Mouse (Mus musculus): ENCODE results near the gene Ak8.

Gene Ak8

DNA sequence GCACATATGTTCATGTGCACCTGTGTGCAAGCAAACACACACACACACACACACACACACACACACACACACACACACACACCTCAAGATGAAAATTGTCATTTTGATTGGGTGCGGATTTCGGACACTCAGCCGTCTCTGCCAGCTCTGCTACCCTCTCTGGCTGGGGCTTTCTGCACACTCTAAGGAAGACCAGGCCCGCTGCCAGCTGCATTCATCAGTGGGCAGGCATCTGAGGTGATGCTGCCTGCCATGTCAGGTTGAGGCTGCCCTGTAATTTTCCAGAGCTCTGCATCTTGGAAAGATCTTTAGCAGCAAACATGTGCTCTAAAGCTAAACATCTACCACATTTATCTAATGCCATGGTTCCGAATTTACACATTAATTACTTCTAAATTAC, 37.1 kb downstream of the Ak8 start:
- DNase-seq = no peak

DNA sequence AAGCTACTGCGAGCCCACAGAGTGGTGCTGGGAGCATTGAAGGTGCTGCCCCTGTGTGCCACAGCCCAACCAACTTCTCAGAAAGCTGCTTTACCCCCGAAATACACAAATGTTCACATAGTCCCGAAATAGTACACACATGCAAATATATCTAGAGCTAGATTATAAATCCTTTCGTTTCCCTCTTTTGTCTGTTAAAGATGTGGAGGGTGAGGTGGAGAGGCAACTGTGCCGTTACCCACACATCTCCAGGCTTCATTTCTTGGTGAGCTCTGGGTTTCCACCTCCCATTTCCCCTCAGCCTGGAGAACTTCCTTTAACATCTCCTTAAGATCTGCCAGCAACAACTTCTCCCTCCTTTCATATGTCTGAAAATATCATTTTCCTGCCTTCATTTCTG, 40.2 kb downstream of the Ak8 start:
- no peak for DNase-seq

DNA sequence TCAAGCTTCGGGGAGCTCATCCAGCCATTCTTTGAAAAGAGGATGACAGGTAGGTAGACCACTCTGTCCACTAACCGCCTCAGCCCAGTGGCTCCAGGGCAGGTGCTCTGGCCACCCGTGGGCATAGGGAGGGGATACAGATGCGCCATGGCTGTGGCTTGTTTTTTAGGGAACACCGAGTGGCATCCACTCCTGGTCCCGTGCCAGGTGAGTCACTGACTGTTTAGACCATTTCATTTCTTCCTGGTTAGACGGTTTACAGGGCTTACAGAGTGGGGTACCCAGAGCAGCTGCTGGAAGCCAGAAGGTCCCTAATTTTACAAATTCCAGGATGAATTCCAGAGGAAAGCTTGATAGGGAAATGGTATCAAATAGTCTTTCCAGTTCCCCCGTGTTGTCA, 42.7 kb downstream of the Ak8 start:
- DNase-seq = no peak

DNA sequence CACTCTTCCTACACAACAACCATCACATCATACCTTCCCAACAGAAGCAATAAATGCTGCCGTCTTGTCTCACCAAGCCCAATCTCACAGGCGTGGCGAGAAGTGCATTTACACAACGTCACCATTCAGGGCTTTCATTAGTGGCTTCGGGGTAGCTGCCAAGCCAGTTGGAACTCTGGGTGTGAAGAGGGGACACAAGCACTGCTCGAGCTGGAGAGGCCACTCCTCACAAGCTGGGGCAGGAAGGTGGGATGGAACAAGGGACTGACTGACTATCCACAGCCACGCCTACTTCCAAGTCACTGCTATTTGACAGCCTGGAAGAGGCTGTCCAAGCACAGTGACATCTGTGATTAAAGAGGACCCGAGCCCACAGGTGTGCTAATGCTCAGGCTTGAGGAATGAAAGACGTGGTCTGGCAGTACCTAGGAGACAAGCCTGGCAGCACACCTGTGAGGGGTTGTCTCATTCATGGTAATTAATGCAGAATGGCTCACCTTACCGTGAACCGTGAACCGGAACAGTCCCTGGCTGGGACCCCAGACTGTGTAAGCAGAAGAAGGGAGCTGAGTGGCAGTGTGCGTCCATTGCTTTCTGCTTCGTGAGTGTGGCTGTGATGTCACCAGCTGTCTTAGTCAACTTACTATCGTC, 46.8 kb downstream of the Ak8 start:
- no peak for DNase-seq

DNA sequence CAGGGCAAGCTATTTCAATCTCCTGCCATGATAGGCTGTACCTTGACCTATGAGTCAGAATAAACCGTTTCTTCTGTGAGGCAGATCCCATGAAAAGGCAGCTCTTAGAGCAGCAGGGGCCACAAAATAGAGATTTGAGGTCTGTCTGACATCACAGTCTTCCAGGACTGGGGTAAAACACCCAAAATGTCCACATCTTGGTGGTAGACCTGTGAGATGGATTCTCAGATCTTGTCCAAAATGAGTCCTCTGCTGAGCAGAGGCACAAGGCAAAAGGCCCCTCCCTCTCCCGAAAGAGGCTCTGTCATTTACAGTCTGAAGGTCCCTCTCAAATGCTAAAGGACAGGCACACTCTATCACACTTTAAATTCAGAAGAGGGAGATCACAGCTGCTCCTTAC, 47.7 kb downstream of the Ak8 start:
- no peak for DNase-seq

DNA sequence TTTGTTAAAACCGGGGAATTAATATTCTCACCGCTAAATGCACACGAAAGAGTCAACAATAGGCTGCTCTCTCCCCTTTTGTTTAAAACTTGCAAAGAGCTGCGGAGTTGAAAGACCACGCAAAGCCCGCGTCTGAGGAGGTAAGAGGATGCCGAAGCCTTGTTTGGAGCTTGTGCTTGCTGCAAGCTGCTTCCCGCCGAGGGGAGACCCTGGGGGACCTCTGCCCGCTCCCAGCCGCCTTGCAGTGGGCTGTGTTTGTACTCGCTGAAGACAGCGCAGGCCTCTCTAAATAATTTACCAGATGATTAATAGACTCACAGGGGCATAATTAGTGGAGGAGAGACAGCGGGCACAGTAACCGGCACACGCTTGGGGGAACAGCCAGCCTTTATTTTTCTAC, 51.2 kb downstream of the Ak8 start:
- DNase-seq = no peak

DNA sequence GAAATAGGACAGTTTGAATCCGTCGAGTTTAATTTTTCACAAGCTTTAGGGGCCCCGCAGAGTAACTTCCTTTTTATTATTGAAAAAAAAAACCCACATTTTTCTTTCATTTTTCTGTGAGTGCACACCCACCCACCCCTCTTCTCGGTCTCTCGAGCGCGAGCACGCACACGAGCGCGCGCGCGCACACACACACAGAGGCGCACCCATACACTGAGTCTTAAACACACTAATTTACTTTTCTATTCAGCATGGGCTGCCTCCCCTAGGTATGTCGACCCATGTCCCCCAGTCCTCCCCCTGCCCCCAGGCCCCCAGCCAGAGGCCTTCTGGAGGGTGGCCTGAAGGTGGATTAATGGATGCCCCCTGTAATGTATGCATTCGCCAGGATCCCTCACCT, 51.7 kb downstream of the Ak8 start:
- no peak for DNase-seq

DNA sequence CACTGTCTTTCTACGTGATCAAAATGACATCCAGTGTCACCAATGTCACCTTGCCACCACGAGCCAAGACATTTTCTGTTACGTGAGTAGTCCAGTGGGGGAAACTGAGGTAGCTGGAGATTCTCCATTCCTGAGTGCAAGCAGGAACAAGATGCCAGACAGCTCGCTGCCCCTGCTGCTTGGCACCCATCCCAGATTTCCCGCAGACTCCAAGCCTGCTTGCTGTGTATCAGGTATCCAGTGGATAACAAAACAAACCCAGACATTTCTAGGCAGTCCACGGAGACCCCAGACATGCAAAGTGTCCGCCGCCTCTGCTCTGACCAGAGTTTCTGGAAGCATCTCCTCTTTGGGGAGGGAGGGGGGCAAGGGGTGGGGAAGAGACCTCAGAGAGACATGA, 52.4 kb downstream of the Ak8 start:
- no peak for DNase-seq

DNA sequence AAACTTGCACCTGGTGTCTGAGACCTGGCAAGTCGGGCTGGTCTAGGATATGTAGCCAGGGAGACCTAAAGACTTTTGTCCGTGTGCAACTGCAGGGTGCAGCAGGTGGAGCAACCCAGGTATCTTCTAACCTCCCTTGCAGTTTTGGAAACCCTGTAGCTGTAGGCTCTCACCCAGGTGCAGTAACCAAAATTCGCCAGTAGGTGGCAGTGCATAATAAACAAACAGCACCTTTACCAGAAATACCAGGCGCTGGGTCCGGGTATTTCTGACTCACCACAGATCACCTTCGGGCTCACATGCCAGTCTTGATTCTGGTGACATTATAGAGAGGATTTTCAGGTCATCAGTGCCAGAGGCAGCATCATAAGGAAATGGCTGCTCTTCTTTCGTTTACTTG, 55.5 kb downstream of the Ak8 start:
- DNase-seq = peak; percentile 70 to 79

DNA sequence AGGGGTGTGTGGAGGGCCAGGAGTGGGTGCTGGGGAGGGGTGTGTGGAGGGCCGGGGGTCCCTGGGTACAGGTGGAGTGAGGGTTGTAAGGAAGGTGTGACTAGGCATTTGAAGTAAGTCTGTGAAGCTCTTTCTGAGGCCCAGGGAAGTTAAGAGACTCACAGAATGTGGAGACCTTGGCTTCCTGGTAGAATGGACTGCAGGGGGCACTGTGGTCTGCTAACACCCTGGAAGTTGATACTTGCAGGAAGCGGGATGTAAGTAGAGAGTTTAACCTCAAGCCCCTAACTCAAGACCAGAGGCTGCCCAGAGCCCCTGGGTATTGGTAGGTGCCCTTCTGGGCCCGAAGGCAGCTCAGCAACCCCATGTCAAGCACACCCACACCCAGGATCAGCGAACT, 56.2 kb downstream of the Ak8 start:
- DNase-seq = peak; percentile 48 to 49

DNA sequence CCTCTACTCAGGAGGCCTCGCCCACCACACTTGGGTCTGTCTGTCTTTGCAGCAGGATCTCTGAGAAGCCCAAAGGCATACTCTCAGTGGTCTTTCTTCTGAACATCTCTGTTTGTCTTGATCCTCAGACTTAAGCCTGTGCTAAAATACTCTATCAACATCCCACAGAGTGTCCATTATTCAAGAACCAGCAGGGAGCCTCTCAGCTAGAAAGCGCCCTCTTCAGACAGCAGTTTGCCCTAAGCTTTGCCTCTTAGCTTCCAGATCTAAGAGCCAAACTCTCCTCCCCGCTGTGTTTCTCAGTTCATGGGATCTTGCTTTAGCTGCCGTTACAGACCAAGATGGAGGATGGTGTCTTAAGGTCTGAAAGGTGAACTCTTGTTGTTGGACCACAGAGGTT, 59.5 kb downstream of the Ak8 start:
- DNase-seq = no peak

DNA sequence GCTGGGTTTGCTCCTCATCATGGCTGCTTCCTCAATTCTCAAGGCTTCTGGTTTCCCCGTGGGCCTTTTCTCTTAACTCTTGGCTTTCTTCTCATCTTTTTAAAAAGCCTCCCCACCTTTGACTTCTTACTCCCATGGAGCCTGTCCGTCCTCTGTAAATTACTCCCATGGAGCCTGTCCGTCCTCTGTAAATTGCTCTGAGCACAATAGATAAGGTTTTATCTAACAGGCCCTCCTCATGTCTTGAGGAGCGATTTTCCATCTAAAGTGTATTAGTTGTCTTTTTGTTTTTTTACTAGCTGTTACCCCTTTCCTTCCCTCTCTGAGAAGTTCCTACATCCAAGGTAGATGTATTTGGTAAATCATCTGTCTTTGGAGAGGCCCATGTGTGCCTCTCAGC, 66.6 kb downstream of the Ak8 start:
- no peak for DNase-seq

DNA sequence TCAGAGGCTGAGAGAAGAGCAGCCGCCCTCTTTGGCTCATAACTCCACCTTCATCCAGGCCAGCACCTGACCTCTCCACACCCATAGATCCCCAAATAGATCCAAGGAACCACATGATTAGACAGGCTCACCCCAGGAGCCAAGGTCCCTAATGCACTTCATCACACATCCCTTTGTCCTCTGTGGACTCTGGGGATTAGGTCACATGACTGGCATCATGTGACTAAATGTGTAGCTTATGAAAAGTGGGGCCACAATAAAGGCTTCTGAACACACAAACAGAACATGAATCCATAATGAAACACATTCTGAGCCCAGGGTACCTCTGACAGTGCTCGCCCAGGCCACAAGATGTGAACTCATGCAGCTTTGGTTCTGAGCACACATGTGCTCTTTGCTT, 67.1 kb downstream of the Ak8 start:
- DNase-seq = no peak

DNA sequence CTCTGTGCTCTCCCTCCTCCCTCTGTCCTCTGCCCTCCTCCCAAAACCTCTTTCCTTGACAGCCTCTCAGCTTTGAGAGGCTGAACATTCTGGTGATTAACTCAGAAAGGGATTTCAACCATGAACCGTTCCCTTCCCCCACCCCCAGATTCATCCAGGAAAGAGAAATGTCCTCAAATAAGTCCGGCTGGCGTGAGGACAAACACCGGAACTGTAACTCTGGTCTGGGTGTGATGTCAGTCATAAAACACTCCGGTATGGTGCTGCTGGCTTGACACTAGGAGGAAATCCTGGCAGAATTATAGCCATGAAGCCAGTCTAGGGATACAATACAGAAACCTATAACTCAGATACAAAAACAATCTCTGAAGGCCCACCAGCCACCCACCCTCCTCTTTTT, 70.7 kb downstream of the Ak8 start:
- DNase-seq = no peak

DNA sequence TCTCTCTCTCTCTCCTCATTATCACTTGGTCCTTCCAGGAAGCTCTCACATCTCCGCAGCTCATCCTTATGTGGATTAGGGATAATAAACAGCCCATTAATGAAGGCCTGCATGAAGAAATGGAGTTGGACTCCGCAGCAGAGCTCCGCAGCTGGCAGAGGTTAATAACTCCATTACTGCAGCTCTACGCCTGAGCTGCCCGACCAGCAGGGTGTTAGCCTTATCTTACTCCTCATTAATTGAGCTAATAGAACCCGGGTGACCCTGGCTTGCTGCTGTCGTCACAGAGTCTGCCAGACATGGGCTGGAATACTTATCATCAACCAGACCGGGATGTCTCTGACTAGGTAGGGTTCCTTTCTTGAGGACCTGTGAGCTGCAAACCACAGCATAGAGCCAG, 74.1 kb downstream of the Ak8 start:
- DNase-seq = no peak

DNA sequence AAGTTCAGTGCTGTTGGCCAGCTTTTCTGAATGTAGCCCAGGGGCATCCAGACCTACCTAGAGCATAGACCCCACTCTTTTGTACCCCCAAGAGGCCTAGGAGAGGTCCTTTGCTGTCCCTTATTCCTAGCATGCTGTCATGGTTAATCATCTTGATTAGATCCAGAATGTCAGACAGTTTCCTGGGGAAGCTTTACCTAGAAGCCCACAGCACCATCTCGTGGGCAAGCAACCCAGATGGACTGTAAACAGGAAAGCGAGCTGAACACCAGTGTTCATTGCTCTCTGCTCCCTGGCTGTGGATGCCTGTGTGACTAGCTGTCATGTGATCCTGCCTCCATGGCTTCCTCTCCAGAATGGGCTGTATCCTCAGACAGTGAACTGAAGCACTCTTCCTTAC, 76.8 kb downstream of the Ak8 start:
- no peak for DNase-seq

DNA sequence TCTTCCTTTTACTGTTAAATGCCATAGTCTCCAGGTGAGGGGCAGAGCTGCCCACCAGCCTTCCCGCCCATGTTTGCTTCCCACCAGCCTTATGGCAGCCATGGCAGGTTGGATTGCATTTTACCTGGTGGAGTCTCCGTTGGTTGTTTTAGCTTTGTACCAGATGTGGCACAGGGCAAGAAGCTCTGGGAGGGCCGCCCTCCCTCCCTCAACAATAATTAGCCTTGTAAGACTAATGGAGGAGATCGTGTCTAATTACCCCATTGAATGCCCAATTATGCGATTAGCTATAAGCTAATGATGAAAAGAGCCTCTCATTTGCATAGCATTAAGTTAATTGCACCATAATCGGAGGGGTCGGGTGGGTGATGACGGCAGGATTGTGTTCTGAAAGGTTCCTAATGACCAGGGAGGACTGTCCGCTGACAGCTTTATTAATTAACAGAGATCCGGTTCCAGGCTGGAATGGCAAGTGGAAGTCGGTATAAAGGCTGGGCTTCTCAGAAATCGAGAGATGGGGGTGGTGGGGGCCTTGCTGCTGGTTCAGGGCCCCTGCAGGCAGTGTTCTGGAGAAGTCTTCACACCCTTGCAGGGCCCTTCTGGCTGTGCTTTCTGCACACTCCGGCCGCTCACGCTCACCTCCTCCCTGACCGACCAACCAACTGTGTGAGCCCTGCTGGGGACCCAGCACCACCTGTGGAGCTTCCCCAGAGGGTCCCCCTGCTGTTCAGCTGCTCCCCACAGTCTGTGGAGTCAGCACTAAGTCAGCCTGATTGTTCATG, 80.2 kb downstream of the Ak8 start:
- no peak for DNase-seq

DNA sequence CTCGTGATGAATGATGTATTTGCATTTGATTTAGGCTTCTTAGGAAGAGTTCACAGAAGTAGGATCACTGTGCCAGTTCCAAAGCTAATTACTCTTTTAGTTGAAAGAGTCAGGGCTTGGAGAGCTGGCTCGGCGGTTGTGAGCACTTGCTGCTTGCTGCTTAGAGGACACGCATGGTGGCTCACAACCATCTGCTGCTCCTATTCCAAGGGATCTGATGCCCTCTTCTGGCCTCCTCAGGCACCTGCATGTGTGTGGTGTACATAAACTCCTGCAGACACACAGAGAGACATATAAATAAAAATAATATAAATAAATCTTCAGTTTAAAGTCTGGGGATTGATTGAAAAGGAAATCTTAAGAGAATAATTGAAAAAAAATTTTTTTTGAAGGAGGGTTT, 81.3 kb downstream of the Ak8 start:
- no peak for DNase-seq

DNA sequence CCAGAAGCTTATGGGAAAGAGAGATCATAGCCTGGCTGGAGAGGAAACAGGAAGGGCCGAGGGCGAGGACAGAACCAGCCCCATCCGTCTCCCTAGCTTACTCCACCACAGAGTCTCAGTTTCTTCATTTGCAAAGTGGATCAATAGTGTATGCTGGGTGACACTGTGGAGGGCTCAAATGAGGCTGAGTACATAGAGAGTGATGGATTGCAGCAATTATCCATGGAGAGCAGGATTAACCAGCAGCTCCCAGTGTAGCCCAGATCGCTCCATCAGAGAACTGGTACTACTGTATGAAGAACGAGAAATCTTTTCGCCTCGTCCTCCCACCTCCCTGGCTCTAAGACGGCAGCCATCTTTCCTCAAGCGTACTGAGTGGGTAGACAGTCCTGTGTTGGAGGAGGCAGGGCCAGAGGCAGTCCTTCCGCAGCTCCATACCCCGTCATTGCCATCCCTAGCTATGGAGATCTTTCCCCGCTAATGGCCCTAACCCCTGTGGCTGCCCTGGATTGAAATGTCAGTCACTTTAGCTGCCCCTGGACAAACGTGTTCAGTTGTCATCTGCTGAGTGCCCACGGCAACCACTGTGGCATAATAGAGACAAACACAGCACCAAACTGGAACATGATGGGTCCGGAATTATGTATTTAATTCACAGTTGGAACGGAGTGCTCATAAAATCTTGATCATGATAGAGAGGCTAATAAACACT, 86.5 kb downstream of the Ak8 start:
- DNase-seq = no peak

DNA sequence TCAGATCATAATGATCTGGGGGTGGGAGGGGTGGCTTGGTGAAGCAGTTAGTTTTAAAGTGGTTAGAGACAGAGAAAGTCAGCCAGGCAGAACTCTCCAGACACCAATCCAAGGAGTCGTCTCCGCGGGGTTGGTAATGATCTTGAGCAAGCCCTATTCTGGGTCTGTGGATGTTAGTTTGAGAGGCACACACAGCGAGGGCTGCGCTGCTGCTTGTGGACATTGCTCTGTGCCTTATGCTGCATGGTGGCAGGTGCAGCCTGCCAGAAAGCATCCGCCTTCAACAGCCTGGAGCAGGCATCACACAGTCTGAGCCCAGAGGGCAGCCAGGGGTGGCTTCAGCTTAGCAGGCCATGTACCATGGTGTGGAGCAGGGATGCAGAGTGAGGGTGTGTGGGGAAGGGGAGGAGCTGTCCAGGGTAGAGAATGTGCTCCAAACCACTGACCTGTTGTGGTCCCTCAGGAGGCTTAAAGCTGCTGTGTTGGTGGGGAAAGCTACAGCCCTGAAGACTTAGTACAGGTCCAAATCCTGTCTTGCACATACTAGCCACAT, 87.2 kb downstream of the Ak8 start:
- no peak for DNase-seq

DNA sequence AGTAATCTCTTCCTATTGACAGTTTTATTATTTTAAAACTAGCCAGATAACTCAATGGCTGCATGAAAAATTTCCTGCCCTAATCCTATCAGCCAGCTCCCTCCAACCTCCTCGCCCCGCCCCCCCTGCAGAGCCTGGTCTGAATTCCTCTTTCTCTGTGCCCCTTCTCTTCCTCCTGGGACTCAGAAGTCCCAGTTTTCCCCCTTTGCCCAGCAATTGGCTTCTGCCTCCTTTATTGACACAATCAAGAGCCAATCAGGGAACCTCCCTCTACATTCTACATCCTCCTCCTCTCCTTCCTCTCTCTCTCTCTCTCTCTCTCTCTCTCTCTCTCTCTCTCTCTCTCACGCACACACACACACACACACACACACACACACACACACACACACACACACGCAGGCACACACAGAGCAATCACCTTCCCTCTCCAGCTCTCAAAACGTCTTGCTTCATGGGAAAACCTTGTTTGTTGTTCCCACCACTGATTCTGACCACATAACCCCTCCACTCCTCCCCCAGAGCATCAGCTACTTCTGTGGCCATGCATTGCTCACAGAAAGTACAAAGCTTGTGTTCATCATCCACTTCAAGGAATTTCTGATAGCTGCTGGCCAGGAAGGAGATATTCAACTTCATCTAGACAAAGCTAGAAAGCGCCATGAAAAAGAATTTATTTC, 93.1 kb downstream of the Ak8 start:
- DNase-seq = no peak

DNA sequence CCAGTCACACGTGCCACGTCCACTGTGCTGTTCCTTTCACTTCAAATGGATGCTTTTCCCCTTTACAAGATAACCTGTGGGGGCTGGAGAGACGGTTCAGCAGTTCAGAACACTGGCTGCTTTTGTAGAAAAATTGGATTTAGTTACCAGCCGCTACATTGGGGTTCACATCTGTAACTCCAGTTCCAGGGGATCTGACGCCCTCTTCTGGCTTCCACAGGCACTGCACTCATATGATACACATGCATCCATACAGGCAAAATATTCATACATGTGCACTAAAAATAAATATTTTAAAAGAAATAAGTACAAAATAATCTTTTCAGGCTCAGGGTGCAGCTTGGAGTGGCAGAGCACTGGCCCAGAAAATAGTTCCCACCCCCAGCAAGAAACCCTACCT, 94.7 kb downstream of the Ak8 start:
- no peak for DNase-seq

DNA sequence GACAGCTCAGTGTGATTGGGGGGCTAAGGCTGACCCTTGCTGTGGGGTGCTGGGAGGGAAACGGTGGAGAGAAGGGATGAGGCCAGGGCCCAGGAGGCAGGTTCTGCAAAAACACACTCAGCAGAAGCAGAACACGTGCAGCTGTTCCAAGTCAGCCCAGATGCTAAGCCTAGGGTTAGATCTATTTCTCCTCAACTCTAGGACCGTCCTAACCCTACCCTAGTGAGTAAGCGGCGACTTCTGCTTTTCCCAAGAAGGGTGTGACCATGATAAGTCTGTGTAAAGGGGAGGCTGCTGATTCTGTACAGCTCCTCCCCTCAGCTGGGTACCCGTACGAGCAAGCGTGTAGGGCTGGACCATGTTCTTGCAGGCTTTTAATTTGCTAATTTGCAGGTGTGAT, 96.3 kb downstream of the Ak8 start:
- no peak for DNase-seq

Data from thymus, postnatal 36 days (tissue).